Mouse (Mus musculus) spleen, adult 2 months (tissue): ENCODE results near the gene Cntn3.

Source experiments
- CTCF ChIP-seq: fragments of 200-500 bp; IDR thresholded peaks from 2 replicates; pipeline ENCODE4 v1.5.1; 2011; ENCODE audit warnings: mild to moderate bottlenecking, inconsistent platforms; ENCODE audit not compliant: insufficient read depth, insufficient read length, insufficient replicate concordance; ENCODE audit errors: extremely low read depth
- POLR2A ChIP-seq: fragments of 200-500 bp; IDR thresholded peaks from 2 replicates; pipeline ENCODE4 v1.6.1; 2011; ENCODE audit warnings: low read depth, low read length, inconsistent platforms

GRCm38 (mm10) chr6:102541633-102542412 lies 31.1 kb downstream of the Cntn3 start:
- TF ChIP-seq POLR2A (no peak), CTCF (no peak)
